Mouse (Mus musculus): ENCODE results near the gene Zhx3.

Gene Zhx3

DNA sequence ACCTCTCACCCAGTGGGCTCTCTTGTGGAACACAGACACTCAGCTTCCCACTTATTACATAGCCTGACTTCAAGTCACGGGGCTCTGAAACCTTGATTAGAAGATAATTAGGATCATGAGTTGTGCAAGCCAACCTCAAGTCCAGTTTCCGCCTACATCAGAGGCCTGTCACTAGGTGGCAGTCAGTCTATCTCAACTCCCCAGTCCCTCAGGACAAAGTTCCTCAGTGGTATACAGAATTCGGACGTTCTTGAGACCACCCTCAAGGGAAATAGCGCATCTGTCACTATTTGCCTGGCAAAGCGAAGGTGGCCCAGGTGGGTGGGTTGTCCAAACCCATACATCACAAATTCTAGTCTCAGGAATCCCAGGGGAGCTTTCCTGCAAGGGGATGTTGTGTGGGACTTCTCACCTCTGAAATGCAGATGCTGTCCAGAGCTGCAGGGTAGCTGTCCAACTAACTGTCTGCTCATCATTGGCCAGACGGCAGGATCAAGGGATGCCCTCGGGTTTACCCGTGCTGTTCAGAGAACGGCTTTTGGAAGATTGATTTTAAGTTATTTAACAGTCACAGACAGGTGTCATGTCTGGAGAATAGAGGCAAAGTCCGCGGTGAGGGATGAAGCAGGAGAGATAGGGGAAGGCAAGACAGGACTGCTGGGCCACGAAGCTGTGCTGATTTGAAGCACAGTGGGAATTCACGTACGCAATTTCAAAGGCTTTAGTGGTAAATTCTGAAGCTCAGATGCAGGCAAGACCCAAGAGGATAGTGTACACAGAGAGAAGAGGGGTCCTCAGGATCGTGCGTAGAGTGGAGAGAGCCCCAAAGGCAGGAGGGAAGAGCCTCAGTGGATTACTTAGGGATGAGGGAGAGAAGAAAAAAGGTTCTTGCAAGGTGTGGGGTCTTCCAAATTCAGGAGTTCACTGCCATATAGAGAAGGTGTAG, 142.7 kb downstream of the Zhx3 start:
- peak; percentile 44 for DNase-seq (ENCODE audit: low spot score)

DNA sequence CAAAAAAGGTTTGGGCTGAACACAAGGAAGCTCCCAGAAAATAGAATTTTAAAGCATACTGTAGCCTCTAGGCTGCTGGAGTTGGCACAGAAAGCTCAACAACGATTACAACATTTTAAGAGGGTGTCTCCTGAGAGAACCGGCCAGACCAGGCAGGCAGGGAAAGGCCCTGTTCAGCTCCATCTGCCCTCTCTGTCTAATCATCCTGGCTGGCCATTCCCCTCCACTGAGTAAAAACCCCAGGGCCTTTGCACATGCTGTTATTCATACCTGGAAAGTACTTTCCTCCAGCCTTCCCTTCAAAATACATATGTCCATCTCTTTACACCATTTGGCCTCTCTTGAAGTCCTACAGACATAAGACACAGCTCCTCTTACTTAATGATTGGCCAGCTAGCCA, 143.4 kb downstream of the Zhx3 start:
- DNase-seq (ENCODE audit: low spot score), result peak; percentile 39

DNA sequence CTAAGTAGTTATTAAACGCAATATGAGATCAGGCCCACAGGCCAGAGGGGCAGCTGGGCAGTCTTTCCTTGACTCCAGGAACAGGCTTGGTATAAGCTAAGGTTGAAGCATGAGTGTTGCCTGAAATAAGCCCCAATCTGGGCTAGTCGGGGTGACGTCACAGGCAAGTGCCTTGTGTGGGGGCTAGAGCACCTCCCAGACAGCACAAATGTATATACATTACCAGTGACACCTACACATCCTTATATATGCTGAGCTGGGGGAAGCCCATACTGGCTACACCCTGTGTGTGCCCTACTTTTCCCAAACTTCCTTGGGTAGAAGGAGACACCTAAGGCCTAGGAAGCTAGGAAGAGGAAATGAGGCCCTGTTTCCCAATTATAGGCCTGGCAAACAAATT, 143.8 kb downstream of the Zhx3 start:
- peak; percentile 32 for DNase-seq (ENCODE audit: low spot score)

DNA sequence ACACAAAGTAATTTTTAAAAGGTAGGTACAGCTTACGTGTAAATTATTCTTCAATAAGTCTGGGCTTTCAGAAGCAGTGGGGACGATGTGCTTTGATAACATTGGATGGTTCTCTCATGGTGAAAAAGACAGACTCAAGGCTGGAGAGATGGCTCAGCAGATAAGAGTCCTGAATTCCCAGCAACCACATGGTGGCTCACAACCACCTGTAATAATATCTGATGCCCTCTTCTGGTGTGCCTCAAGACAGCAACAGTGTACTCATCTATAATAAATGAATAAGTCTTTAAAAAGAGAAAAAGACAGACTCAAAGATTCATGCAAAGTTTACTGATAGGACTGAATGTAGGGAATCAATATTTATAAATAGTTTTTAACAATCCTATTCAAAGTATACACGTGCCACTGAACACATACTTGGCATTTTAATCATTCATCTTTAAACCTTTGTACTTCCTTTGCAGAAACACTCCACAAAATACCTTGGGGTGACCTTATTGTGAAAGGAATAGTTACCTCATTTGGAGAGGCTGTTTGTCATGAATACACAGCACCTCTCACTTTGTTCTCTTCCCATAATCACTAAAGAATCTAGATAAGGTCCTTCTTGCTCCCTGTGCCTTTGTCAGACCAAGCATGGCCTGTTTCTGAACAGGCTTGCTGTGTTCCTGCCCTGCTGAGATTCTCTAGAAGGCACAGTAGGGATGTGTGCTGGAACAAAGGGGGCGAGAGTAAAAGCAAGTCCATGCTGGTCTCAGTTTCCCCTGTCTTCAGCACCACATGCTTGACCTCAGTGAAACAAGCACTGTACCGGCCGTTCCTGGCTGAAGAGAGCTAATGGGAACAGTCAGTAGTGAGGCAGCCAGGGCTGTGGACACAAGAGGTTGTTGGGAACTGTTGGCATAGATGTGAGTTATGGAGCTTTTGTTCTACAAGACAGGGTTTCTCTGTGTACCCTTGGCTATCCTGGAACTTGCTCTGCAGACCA, 146.6 kb downstream of the Zhx3 start:
- DNase-seq (ENCODE audit: low spot score), result no peak

DNA sequence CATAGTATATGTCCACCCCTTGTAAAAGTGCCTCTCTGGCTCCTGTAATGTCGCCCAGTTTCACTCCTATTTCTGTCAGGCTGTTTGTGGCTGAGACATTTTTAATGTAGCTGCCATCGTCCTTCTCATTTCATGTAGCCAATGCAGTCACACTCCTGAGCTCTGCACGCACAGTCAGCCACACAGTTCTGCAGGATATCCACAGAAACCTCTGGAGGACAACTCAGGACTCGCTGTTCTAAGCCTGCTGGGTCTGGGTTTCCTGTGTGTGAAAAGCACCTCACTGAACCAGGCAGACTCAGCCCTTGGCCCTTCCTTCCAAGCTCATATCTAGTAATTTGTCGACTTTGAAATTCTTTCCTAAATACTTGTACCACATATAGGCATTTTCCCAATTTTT, 148.3 kb downstream of the Zhx3 start:
- no peak for DNase-seq (ENCODE audit: low spot score)

DNA sequence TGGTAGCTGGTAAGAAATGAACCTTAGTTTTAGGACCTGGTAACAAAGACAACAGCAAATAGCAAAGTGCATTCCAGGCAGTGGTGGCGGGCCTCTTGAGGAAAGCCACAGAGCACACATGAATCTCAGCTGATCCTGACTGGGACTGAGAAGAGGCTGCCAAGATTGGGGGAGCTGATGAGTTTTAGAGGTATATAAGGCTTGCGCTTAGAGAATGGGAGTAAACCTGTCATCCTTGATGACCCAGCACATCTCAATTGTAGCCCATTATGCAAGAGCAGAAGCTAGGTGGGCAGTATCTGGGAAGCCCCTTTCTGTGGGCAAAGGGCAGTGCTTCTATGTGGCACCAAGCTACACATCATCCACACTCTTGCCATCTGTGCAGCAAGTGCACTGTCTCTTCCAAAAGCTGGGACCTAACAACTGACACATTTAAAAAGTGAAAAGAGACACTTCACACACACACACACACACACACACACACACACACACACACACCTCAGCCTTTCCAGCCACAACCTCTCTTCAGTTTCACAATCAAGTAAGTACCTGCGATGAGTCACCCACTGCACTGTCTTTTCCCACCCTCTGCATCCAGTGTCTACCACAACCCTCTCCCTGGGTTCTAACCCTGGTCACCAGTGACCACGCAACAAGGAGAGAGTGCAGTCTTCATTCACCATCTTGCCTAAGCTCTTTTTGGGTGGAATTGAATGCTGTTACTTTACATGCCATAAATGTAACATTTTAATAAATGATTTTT, 149.0 kb downstream of the Zhx3 start:
- no peak for DNase-seq (ENCODE audit: low spot score)

DNA sequence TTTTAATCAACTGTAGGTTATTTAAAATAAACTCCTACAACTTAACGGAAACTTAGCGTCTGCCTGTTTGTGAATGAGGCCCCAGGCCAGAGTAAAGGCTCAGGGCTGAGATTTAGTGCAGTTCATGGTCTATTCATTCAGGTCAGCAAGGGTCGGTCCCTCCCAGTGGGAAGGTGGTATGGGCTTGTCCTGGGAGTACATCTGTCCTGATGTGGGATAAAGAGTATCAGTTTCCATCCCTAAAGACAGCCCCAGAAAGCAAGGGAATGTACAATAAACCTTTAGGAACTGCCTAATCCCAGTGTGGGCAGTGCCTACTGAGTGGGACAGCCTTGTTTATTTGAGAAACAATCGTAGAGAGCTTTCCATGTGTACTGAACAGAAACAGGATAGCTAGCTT, 150.1 kb downstream of the Zhx3 start:
- no peak for DNase-seq (ENCODE audit: low spot score)

DNA sequence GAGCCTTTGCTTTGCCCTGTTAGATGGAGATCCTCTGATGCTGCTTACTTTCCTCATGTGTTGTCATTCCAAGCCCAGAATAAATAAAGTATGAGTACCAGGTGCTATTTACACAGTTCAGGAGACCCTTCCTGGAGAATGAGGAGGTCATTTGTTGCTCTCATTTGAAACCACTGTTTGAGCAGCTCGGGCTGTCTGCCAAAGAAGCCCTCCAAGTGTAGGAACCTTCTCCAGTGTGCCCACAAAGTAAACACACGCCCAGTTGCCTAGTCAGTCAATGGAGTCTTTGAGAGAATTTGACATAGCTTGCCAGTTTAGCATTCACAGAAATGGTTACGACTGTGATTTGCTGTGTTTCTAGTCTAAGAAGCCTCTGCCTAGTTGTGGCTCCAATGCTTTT, 154.0 kb downstream of the Zhx3 start:
- DNase-seq (ENCODE audit: low spot score), result no peak

DNA sequence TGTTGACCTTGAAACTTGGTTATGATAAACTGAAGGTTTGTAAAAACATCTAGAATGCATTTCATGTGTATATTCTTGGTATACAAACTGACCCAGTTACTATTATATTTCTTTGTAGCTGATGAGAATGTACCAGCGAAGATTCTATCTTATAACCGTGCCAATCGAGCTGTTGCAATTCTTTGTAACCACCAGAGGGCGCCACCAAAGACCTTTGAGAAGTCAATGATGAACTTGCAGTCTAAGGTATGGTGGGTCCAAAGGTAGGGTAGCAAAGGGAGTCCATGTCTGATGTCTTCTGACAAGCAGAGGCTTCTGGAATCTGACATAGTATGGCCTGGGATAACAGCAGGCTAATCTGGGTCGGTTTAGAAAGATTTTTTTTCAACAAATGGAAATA, 155.5 kb downstream of the Zhx3 start:
- peak; percentile 64 for DNase-seq (ENCODE audit: low spot score)

DNA sequence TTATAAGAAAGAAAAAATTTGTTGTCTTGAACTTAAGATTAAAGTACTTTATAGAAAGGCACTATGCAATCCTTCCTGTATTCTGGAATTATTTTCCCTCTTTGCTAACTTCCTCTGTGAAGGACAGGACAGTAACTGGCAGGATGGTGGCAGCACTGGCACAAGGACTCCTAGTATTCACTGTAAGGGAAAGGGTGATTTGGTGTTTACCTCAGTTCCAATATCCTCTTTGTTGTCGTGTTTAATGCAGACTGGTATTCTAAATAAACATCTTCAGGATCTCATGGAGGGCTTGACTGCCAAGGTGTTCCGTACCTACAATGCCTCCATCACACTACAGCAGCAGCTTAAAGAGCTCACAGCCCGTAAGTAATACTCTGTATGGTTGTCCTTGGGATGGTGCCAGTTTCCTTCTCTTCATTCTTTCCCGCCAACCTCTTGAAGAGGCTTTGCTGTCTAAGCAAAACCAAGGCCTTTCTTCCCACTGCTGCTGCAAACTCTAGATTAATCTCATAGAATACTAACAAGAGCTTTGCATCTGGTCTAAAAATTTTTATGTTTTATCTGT, 157.3 kb downstream of the Zhx3 start:
- DNase-seq (ENCODE audit: low spot score), result no peak

DNA sequence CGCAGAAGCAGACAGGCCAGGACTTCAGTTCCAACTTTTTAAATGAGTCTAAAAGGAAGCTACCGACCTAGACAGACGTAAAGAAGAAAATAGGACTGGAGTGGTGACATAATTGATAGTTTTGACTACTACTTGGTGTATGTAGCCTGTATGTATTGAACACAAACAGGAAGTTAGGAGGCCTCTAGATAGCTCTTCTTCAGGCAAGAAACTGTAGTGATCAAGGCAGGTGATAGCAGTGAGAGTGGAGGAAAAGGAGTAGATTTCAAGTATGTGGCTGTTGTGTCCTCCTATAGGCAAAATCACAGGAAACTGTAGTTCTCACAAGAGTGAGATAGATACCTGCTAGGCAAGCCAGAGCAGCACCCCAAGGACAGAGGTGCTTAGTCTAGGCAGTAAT, 165.1 kb downstream of the Zhx3 start:
- DNase-seq (ENCODE audit: low spot score), result no peak

DNA sequence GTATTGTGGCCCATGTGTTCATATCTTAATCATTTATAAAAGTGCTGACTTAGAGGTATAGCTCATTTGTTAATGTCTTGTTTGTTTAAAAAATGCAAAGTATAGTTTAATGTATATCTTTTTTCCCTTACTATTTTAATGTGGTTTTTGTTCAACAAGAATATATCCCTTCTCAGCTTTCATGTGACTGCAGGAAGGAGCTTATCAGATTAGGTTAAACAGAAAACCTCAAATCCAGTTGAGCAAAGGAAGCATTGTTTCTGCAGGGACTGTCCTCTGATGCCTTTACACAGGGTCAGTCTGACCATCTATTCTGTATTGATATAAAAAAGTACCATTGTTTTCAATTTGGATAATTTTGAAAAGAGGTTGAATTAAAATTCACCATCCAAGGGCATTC, 170.0 kb downstream of the Zhx3 start:
- no peak for DNase-seq (ENCODE audit: low spot score)

DNA sequence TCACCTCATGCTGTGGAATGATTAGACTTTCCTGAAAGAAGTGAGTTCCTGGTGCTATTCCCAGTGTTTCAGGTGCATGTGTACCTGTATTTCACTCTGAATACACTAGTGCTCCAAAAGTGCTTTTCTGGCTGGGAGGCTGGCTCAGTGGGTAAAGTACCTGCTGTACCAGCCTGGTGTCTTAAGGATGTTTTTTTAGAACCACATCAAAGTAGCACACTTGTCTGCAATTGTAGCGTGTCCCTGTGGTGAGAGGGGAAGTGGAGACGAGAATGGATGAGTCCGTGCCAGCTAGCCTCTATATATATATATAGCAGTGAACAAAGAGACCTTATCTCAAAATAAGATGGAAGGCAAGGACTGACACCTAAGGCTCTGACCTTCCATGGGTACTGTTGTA, 171.2 kb downstream of the Zhx3 start:
- DNase-seq (ENCODE audit: low spot score), result no peak

DNA sequence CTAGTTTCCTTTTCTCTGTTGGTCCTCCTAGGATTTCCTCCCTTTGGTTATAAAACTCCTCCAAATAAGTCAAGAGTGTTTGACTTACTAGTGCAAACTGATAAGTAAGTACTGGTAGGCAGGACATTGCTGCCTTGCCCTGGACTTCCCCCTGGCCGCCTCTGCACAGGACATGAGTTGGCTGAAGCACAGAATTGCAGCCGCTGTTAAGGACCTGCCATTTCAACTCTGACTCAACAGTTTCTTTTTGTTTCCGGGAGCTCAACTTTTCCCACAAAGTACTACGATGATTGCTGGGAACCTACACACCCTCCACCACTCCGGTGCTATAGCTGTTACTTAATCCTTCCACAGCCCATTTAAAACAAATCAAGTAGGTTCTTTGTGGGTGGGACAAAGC, 172.5 kb downstream of the Zhx3 start:
- DNase-seq (ENCODE audit: low spot score), result no peak
